Mouse (Mus musculus) embryonic fibroblast, embryonic 13.5 days (primary cell): Measurements from ENCODE around the gene Tsku.

Experiments used
- CTCF ChIP-seq: IDR thresholded peaks from 2 replicates; pipeline ENCODE4 v1.5.1; 2011; ENCODE audit warnings: mild to moderate bottlenecking, control low read depth, low read length, moderate library complexity, borderline replicate concordance; ENCODE audit not compliant: insufficient read depth
- POLR2A ChIP-seq: IDR thresholded peaks from 2 replicates; pipeline ENCODE4 v1.6.1; 2011; ENCODE audit warnings: low read depth, mild to moderate bottlenecking, control low read depth, low read length, moderate library complexity

DNA sequence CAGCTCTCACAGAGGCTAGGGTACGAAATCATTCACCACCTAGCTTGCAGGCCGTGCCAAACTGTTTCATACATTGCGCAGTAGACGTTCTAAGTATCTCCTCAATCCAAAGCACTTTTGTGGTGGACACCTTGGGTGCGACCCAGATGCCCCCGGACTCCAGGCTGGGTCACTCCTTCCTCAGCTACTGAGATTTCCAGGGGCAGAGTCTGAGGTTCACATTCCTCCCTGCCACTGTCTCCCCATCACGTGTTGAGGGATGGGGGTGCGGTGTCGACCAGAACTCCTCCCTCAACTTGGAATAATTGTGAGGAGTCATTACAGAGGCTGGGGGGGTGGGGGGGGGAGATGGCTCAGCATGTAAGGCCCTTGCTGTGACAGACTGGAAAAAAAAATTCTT lies 28.5 kb upstream of the Tsku start:
- TF ChIP-seq CTCF (no peak), POLR2A (no peak)
